Mouse (Mus musculus) cerebellum, adult 11-12 months (tissue): Measurements from ENCODE around the gene Heatr3.

Source experiments
- DNase-seq: peaks from one replicate; pipeline ENCODE4 v3.0.0; 2022

The Heatr3 gene

GRCm38 (mm10) chr8:88137748-88138484 is at the start of gene Heatr3:
Gene Heatr3 (plus strand): TSS chr8:88137855.
- peak; percentile 95 for DNase-seq

DNA sequence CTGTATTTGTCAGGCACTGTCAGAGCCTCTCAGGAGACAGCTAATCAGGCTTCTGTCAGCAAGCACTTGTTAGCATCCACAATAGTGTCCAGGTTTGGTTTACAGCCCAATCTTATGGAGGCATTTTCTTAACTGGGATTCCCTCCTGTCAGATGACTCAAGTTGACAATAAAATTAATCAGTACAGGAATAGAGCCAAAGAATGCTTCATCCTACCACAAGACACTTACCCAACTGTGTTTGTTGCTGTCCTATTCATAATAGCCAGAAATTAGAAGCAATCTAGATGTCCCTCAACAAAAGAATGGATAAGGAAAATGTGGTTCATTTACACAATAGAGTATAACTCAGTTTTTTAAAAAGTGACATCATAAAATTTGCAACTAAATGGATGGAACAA is 49.6 kb upstream of the Heatr3 start:
- no peak for DNase-seq

DNA sequence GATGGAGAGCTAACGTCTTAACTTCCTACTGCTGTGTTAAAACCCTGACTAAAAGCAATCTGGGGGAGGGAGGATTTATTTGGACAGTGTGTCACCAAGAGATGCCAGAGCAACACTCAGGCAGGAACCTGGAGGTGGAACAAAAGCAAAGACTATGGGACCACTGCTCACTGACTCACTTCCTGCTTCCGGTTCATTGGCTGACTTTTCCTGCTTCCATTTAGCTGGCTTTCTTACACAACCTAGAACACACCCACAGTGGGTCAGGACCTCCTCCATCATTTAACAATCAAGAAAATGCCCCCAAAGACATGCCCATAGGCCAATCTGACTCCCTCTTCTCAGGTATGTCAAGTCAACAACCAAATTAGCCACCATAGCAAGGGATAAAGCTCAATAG is 46.0 kb upstream of the Heatr3 start:
- no peak for DNase-seq

- DNase-seq, result no peak
Measured at GRCm38 (mm10) chr8:88093367-88093766, 44.3 kb upstream of the Heatr3 start.

GRCm38 (mm10) chr8:88098856-88099255 is 38.8 kb upstream of the Heatr3 start:
- DNase-seq, result no peak

DNA sequence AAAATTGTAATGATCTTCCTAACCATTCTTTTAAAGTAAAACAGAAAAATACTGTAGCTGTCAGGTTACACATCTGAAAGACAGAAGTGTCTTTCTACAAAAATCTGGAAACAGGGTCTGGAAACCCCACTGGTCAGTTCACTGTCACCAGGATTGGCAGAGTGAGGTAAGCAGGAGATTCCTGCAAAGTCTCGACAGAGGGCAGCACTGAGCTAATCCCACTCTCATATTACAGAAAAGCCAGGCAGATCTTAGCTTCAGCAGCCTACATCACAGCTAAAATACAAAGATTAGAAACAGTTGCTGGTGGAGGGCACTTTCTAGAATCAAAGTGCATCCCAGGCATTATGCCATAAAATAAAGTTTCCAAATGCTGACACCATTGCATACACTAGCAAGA is 38.1 kb upstream of the Heatr3 start:
- DNase-seq, result peak; percentile 16

DNA sequence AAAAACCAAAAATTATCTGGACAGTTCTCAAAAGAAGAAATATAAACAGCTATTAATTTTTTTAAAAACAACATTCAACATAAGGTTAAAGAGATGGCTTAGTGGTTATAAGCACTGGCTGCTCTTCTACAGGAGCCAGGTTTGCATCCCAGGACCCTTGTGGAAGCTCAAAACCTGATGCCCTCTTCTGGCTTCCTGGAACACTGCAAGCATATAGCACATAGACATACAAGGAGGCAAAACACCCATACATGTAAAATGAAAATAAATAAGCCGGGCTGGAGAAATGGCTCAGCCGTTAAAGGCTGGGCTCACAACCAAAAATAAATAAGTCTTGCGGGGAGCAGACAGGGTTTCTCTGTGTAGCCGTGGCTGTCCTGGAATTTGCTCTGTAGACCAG is 28.4 kb upstream of the Heatr3 start:
- no peak for DNase-seq

- DNase-seq, result peak; percentile 96
Measured at GRCm38 (mm10) chr8:88118456-88119036, 19.1 kb upstream of the Heatr3 start, which contains the start of gene Cnep1r1. Gene Cnep1r1 (plus strand): TSS chr8:88118769.

DNA sequence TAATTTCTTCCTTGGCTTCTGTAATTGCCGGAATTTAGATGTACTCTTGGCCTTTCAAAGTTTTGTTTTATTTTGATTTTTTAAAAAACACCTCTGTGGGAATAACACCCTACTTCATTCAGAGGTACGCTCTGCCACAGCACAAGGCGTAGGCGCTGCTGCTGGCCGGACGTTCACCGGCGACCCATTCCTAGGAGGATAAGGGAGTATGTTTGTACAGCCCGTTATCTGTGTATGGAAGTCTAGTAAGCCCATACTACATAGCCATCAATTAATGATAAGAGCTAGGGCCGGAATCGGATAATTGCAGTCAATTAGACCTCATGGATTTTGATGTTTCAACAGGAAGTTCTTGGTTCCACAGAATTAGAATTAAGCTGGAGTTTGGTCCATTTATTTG is 18.6 kb upstream of the Heatr3 start:
- DNase-seq, result no peak

DNA sequence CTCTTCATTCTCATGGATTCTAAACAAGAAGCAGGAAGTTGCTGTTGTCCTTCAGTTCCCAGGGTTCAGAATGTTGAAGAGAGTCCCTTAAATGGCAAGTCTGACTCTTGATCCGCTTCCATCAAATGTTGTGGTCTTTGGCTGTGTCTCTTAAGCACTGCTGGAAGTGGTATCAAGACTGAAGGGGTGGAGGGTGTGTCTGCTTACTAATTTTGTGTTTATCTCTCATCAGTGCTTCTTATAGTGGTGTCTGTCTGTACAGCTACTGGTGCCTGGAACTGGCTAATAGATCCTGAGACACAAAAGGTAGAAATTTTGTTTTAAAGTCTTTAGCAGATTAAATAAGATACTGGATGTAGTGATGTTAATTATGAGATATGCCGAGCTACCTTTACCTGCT is 12.8 kb upstream of the Heatr3 start:
- no peak for DNase-seq

- DNase-seq, result no peak
Measured at GRCm38 (mm10) chr8:88129397-88129796, 8.3 kb upstream of the Heatr3 start.

- no peak for DNase-seq
Measured at GRCm38 (mm10) chr8:88130754-88131317, 6.8 kb upstream of the Heatr3 start.

DNA sequence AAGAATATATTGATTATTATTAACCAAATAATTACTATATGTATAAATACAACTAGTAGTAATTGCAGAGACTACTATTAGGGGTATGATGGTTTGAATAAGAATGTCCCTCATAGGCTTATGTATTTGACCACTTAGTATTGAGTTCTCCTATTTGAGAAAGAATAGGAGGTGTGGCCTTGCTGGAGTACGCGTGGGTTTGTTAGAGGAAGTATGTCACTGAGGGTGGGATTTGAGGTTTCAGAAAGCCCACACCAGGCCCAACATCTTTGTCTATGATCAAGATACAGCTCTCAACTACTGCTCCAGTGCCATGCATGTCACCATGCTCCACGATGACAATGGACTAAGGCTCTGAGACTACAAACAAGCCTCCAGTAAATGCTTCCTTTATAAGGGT is 1.6 kb downstream of the Heatr3 start:
- no peak for DNase-seq

DNA sequence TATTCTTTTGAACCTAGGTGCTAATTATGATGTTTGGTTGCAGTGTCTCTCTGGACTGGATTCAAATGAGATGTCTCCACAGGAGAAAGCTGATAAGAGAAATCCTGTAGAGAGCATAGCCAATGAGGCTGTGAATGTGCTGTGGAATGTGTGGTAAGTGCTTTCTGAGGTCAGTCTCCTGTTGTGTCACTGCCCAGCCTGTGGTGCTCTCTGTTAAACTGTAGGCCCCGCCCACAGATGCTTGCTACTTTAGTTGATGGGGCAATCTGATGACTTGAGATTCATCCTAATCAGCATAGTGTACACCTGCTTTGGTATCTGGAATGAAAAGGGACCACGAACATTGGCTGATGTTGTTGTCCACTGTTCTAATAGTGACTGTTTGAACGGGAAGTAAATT is 4.0 kb downstream of the Heatr3 start:
- DNase-seq, result no peak

- no peak for DNase-seq
Measured at GRCm38 (mm10) chr8:88144041-88144440, 6.4 kb downstream of the Heatr3 start.

DNA sequence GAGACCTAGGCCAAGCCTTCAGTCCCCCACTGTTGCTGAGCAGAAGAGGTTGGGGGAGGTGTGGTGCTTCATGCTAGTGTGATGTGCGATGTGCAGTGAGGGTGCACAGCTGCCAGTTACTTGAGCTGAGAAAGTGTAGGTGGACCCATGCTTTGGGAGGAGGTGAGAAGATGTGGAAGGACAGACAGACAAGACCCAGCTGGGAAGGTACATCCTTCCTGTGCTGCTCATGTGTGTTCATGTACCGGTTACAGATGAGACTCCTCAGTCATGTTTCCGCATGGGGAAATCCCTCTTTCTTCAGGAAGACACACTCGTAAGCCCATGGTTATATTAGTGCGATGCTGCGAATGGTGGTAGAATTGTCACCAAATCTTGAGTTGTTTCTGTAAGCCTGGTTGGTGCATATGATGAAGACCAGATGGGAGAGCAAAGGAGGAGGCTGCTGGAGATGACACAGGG is 13.3 kb downstream of the Heatr3 start:
- no peak for DNase-seq

- DNase-seq, result no peak
Measured at GRCm38 (mm10) chr8:88160237-88160995, 22.8 kb downstream of the Heatr3 start.

DNA sequence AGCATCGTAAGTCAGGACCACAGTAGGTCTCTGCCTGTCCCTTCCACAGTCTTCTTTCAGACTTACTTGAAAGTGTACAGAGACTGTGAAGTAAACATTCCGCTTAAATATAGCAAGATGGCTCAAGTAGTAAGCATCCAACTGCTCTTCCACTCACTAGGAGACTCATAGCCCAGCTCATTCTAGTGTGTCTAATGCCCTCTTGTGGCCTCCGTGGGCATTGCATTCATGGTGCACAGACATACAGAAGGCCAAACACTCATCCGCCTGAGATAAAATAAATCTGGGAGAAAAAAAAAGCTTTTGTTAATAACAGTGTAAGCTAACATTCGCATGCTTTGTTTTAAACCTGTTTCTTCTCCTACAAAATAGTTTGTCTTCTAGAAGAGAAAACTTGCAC is 23.8 kb downstream of the Heatr3 start:
- DNase-seq, result no peak

DNA sequence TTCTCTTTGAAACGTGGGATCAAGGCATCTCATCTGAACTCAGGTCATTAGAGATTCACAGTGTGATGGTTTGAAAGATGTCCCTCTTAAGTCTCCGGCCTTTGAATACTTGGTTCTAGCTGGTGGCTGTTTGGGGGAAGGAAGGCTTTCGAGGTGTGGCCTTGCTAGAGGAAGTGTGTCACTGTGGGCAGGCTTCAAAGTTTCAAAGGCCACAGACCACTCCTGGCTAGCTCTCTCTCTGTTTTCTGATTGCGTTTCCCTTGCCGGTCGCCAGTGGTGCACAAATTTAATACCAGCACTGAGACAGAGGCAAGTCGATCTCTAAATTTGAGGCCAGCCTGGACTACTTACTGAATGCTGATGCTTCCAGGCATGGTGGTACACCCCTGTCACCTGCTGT is 37.6 kb downstream of the Heatr3 start:
- no peak for DNase-seq

- DNase-seq, result no peak
Measured at GRCm38 (mm10) chr8:88177291-88177690, 39.6 kb downstream of the Heatr3 start.

DNA sequence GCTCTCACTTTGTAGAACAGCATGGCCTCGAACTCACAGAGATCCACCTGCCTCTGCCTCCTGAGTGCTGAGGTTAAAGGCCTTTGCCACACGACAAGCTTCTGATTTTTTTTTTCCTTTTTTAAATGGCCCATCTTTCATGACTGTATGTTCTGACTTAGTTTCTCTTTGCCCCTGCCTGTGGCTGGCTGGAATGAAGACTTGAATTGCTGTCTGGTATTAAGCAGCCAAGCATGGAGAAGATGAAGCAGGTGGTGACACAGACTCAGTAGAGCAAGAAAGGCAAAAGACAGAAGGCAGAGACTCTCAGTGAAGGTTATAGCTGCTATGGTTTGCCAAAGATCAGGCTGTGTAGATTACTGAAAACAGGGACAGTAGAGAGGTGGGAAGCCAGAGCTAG is 45.5 kb downstream of the Heatr3 start:
- DNase-seq, result no peak

DNA sequence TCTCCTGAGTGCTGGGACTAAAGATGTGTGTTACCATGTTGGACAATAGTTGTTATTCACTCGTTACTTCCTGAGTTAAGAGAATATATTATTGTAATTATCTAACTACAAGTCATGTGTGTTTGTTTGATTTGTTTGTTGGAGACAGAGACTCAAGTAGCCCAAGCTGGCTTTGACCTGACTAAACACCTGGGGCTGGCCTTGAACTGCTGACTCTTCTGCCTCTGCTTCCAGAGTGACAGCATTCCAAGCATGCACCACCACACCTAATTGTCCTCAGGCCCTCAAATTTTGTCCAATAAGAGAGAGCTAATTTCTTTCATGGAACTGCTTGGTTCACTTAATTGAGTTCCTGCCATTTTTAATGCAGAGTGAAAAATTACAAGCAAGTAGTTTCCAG is 47.3 kb downstream of the Heatr3 start:
- no peak for DNase-seq

DNA sequence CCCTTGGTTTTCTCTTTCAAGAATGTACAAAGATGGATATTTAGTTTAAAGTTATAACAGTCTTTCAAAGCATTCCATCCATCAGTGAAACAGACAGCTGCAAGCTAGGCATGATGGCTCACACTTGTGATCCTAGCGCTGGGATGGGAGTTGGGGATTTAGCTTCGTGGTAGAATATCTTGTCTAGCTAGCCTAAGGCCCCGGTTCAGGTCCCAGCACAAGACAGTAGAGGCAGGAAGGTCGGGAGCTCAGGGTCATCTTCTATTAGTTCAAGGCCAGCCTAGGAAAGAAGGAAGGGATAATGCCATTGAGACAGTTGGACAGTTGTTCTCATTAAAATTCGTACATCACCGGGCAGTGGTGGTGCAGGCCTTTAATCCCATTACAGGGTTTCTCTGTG is 48.1 kb downstream of the Heatr3 start:
- no peak for DNase-seq

DNA sequence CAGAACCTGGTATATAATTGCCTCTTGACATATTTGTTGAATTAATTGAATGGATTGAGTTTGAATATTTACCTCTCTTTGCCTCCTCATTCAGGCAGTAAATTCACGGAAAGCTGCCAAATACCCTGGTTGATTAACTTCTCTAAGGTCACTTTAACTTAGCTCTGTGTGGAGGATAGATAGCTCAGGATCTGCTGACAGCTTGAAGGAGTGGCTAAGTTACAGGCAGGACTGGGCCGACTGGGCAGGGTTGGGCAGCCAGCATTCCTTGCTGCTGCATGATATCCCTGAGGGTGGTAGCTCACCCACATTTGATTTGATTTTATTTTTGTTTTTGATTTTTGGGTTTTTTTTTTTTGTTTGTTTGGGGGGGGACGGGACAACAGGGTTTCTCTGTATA is 59.7 kb downstream of the Heatr3 start:
- DNase-seq, result no peak
